Mouse (Mus musculus): ENCODE measurements around the gene Serpina1f.
"Not testable (repeated sequence)": the region's sequence is repeated elsewhere in the genome, so short reads cannot be mapped to it uniquely, and the experiment has no call there.

Serpina1f gene

DNA sequence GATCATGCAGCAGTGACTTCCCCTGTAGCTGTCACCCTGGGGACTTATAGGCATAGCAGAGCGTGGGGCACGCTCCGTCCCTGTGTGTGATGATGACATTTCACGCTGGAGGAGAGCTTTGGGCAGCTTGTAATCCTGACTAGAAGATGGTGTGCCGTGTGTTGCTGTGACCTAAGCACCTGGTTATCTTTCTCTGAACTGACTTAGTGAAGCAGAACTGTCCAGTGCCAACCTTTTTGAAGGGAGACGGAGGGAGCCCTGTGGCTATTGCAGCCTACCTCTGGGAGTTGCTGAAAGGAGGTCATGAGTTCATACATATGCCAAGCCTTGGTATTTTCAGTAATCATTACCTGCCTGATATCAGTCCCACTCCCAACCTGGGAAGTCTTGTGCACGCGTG lies at the start of gene Serpina1f:
TSS of gene Serpina1f (minus strand) at position 101 of the 400 bp plus-strand sequence.
- DNase-seq, result no peak

DNA sequence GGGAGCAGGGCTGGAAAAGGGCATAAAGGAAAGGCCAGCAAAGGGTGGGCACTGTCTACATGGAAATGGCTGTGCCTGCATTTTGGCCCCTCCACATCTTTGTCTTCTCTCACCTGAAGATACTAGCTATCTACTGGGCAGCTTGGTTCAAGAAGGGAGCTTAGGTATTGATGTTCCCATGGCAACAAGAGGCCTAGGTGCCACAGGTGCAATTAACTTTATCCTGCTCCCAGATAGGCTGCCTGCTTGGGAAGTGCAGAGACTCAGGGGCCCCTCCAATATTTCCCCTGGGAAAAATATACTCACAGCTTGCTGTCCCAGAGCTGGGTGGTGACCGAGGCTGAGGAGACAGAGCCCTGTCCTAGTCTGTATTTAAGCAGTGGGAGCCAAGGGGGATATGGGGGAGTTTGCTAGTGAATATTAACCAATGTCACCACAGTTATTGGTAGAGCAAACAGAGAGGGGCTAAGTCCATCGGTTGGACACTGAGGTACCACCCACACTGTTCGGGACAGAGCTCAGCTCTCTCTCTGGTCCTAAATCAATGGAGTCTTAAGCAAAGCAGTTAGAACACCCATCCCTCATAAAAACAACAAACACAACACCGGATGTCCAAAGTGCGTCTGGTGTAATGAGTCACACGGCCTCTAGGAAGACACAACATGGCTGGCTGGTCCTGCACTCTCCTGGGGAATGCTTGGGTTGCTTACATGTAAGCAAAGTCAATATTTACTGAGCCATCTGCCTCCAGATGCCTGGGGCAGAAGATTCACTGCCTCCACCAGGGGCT lies 42.7 kb upstream of the Serpina1f start:
- DNase-seq, result not testable (repeated sequence)

DNA sequence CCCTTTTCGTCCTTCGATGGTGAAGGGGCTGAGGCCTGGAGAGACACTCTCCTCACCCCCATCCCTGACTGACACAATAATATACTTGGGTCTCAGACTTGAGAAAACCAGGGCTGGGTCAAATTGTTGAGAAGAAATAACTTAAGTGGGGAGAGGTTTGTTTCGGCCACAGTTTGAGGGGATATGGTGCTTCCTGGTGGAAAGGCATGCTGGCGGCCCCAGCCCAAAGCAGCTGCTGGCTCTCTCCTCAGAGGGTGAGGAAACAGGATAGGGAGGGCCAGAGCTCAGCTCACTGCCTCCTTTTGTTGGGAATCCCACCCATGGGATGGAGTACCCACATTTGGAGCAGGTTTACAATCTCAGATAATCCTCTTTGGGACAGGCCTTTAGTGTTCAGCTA lies 40.2 kb upstream of the Serpina1f start:
- DNase-seq, result not testable (repeated sequence)

DNA sequence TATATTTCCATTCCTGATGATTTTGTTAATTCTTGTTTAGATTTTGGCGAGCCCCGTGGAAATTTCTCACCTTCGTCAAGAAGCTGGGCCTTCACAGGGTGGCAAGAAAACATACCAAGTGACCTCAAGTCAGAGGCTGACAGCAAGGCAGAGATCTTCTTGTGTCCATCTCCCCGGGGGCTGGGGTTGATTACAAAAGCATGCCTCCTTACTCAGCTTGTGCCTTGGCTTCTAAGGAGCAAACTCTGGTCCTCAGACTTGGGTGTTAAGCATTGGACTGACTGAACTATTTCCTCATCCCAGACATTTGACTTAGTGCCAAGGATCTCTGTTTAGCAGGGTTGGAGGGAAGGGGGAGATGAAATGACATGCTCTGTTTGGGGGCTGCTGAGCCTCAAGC lies 39.8 kb upstream of the Serpina1f start:
- DNase-seq, result not testable (repeated sequence)

DNA sequence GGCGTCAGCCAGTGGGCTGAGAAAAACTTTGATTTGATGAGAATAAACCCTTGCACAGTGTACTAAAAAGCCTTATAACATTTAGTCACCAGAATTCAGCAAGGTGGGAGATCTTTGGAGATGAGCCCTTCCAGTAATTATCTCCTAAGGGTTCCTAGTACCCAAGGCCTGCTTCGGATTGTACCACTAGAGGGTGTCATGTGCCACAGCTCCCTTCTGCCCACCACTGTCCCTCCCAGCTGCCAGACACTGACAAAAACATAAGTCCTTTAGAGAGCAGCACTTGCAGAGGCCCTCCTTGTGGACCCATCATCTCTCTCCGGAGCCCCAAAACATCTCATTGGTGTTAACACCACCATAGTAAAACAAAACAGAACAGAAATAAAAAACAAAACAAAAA lies 16.2 kb upstream of the Serpina1f start:
- DNase-seq, result peak; percentile 11 to 19

DNA sequence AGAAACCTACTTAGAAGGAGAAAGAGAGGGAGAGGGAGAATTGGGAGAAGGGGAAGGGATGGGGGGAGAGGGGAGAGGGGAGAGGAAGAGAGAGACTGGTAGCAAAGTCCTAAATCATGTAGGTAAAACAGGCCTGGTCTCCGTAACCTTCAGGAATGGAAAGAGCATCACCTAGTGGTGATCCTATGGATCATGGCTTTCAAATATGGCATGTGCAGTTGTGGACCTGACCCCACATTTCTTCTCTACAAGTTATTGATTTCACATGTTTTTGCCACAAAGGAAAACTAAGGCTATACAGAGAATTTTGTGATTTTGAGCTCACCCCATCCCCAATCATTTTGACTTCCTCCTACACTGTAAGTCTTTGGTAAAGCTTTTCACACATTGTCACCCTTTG lies 15.1 kb upstream of the Serpina1f start:
- DNase-seq, result peak in 1 of 2 experiments; percentile 11

DNA sequence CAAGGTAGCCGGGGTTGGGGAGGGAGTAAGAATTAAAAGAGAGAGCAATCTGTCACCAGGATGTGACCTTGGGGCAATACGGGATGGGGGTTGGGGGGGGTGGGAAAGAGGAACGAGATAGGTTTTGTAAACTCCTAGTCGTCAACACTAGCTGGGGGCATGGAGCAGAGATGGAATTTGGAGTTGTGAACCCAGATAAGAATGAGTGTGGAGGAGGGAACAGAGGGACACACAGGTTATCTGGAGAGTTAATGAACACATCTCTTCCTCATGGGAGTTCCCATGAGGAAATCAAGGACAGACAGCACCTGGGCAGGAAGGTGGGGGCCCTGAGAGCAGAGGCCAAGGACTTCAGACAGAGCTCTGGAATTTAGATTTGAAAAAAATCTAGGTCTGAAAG lies 10.8 kb upstream of the Serpina1f start:
- no peak for DNase-seq

DNA sequence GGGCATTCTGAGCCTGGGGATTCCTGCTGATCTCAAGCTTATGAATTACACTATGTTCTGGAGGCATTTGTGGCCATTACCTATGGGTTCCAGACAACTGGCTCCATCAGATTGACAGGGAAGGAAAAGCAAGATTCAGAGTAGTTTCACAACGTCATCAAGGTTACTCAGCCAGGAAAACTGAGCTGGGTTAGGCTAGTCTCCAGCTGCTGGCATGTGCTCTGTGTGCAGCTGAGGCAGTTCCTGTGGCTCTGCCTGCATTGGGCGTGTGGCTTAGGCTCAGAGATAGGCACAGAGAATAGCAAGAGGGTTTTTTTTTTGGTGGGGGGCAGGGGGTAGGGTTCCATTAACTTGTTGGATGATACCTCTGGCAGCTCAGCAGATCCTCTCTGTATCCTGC lies 10.2 kb upstream of the Serpina1f start:
- DNase-seq, result peak in 1 of 2 experiments; percentile 7

DNA sequence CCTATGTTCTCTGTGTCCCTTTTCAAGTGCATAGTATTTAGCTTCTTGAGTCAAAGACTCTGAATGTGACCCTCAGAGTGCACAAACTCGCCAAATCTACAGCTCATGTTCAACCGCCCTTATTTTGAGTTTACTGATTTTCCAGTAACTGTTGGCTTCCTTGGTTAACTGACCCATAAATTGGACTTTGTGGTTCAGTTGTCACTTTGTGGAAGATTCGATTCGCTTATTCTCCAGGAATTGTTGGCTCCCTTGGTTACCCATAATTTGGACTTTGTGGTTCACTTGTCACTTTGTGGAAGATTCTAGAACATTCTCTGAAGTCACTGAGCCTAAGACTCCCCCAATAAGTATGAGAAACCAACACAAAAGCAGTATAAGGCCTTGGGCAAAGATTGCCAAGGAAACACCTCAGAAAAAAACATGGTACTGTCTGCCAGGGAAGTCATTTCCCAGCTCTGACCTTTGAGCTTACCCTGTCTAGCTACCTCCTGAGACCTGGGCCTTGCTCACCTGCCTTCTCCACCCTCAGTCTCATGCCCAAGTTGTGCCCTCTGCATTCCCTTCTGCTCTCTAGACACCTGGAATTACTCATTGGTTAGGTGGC lies 4.9 kb upstream of the Serpina1f start:
- no peak for DNase-seq

DNA sequence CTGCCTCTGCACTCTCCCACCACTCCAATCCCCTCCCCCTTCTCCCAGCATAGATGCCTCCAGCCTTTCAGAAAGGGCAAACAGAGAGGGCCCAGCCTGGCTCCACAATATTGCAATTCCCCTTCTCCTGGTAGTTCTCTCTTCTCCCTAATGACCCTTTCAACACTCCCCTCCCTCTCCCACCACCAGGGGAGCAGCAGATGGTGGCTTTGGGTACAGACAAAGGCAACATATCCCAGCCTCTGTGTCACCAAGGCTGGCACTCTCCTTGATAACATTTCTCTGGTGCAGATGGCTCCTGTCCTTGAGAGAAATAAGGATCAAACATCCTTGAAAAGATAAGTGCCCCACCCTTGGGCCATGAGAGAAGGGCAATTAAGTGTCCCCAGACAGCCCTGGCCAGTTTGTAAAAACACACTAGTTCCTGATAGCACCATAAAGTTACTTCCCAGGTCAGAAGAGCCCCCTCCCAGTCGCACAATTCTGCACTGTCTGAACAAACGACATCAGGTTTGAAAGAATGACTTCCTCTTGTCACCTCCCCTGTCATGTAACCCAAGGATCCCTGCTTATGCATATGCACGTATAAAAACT lies 7.0 kb downstream of the Serpina1f start:
- peak; percentile 19 to 31 for DNase-seq

DNA sequence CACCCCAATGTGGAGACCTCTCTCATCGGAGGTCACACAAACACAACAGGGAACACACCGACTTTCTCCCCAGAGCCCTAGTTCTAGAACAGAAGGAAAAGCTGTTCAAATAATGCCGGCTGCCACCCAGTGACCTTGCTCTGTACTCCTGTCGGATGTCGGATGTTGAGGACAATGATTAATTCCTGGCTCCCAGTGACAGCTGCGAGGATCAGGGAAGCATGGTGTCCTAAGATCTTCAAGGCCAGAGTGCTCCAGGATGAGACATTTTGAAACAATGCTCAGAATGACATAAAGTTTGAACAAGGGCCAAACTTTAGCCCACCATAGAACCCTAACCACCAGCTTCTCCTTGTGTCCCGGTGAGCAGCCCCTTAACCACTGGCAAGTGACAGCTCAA lies 8.3 kb downstream of the Serpina1f start:
- DNase-seq, result no peak

DNA sequence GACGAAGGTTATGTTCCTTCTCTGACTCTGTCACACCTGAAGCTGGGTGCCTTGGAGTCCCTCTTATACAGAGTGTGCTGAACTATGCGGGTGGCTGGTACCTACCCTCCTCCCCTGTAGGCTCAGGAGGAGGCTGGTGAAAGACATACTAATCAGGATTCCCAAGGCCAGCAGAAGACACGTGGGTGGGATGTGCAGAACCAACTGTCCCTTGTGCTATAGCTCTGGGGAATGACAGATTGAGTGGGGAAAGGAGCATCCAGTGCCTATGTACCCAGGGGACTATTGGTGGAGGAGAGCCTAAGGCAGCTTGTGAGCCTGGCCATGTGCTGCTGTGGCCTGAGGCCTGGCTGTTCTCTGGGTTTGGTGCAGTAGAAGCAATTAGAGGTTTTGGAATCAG lies 9.3 kb downstream of the Serpina1f start:
- DNase-seq, result no peak

DNA sequence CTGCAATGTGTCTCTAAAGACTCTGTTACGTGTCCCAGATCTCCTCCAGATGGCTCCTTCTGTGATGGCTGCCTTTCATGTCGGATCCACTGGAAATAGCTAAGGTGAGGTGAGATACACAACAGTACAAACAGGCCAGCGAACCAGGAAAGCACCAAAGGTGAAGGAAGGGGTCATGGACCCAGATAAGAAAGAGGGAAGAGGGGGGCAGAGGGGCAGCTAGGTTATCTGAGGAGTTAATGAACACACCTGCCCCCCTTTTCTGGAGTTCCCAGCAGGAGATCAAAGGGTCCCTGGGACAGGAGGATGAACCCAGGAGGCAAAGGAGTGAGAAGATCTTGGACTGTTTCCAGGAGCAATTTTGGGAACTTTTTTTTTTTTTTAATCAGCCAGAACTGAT lies 9.9 kb downstream of the Serpina1f start:
- no peak for DNase-seq

DNA sequence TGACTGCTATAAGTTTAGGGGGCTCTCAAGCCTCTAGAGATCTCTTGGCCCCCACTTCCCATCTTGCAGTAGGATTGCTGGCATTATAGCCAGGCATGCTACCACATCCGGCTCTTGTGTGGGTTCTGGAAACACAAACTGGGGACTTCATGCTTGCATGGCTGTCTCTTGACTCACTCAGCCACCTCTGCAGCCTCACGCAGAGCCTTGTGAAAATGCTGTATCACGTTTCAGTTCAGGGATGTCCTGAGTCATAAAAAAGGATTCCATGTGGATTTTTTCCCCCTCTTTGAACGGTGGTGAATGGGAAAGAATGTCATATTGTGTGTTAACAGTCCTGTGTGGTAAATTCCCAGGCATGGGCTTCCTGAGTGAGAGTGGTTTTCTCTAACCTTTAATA lies 11.6 kb downstream of the Serpina1f start:
- no peak for DNase-seq

DNA sequence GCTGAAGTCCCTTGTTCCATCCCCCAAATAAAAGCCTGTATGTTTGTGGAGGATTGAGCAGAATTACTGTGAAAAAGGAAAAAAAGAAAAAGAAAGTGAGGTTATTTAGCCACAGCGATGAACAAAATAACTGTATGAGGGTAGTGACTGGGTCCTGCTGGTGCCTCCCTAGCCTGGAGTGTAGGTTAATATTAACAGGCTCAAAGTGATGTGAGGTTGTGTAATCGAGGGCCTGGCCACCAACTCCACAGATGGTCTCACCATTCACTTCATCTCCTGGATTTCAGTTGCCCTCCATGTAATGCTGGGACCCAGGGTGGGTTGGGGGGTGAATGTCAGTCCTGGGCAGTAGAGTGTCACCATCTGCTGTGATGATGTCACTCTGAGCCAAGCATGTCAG lies 13.6 kb downstream of the Serpina1f start:
- DNase-seq, result peak in 1 of 2 experiments; percentile 5

DNA sequence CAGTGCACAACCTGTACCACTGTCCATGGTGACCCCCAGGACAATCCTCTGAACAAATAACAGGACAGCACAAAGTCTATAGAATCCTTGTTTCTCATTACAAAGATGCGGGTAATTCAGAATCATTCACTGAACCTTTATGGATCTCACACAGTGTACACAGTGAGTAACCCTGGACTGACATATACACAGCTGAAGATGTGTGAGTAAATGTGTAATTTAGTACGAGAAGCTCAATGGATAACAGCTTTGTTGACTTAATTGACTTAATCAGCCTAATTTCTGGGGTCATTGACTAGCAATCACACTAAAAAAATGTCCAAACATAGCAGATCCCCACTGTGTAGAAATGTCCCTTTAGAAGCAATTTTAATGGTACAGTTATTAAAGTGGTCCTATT lies 14.2 kb downstream of the Serpina1f start:
- no peak for DNase-seq

DNA sequence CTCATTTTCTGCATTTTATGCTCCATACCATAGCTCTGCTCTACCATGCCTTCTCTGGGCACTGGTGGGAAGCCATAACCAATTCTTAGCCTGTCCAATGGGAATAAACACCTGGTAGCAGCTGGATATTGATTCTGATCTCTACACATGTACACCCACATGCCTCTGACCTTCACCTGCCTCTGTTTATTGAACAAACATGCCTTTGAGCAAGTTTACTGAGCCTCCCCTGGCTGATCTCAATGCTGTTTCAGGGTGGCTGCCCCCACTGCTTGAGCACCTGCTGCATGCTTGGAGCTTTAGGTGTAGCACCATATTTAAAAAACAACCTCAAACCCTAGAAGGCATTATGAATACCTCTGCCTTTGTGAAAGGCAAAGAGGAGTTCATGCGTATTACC lies 15.5 kb downstream of the Serpina1f start:
- DNase-seq, result not testable (repeated sequence)

DNA sequence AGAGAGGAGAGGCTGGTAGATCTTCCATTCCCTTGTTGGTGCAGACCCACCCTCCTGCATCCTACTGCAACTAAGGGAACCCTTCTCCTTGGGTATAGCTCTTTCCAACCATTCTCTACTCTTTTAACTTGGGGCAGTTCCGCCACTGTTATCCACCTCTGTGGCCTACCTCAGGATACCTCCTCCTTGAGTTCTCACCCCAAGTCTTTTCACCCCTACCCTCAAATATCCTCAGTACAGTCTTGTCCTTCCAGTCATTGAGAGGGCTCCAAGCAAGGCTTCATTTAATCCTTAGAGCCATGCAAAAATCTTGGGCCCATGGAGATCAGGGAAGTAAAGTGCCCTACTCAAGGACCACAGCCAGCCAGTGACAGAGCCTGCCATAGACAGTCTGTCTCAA lies 19.3 kb downstream of the Serpina1f start, which contains the start of gene Serpina16:
TSS of gene Serpina16 (minus strand) at position 101 of the 400 bp plus-strand sequence.
- DNase-seq, result no peak

DNA sequence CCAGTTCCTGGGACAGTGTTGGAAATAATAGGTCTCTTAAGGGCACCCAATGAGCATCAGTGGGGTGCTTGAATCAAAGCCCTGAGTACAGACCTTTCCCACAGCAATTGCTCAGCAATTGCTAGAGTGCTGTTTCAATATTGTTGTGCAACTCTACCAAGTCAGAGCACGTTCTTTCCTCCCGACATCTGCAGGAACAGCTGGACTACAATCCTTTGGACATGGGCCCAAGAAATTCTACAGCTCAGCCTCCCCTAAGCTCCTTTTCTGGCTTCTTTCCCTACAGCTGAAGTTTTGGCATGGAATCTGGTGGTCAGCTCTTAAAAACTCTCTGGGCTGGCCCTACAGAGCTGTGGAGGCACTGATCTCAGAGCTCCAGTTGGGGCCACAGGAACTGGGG lies 22.1 kb downstream of the Serpina1f start:
- DNase-seq, result peak in 1 of 2 experiments; percentile 14

DNA sequence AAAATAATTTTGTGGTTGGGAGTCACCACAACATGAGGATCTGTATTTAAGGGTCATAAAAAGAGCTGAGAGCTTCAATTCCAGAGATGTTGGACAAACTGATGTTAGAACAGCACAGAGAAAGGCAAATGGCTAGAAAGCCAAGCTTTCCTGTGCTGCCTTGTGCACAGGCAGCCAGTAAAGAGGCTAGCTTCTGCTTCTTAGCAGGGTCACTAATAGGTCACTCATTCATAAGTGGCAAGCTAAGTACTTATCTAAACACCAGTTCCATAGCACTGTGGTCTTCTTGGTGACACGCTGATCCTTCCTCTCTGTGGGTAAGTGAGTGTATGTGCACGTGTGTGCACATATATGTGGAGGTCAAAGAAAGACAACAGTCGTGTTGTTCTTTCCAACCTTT lies 23.8 kb downstream of the Serpina1f start:
- no peak for DNase-seq

DNA sequence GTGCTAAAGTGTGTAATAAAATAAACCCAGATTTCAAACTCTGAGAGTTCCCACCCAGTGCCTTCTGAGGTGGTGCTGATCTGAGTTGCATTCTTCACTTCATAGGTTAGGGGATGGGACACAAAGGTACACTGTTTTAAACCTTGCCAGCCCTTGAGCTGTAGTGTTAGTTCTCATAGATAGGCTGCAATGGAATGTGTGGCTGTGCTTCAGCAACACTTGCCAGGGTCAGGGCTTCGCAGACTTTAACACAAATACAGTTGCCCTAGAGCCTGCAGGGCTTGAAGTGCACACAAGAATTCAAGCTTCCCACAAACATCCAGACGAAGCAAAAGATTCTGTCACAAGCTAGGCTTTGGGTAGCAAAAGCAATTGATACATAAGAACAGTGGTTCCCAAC lies 24.4 kb downstream of the Serpina1f start:
- DNase-seq, result no peak

DNA sequence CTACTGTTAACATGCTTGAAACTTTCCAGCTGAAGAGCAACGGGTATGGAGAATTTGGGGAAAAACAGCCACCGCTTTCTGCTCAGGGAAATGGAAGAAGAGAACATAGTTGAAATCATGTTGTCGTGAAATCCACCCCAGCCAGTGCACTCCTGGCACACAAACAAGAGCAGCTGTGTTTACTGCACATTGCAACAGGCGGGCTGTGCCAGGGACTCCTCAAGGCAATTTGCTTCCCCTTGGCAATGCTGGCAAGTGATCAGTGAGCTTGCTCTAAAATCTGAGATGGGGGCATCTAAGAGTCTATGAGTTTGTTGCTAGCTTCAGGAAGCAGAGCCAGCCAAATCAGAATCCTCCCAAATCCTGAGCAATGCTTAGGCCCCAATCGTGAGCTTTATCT lies 25.0 kb downstream of the Serpina1f start:
- peak; percentile 60 to 71 for DNase-seq

DNA sequence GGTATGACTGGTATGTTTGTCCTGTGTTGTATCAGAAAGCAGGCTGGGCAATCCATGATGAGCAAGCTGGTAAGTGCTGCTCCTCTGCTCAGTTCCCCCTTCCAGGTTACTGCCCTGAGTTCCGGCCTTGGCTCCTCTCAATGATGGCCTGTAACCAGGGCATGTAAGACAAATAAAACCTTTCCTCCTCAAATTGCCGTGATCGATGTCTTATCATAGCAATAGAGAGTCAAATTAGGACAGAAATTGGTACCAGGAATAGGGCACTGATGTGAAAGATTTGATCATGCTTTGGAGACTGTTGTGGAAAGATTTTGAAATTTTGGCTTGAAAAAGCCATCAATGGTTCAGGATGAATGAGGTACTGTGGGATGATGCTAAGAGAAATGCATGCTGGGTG lies 30.0 kb downstream of the Serpina1f start:
- DNase-seq, result no peak

DNA sequence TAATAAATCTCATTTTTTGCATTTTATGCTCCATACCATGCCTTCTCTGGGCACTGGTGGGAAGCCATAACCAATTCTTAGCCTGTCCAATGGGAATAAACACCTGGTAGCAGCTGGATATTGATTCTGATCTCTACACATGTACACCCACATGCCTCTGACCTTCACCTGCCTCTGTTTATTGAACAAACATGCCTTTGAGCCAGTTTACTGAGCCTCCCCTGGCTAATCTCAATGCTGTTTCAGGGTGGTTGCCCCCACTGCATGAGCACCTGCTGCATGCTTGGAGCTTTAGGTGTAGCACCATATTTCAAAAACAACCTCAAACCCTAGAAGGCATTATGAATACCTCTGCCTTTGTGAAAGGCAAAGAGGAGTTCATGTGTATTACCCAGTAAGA lies 33.3 kb downstream of the Serpina1f start:
- not testable (repeated sequence) for DNase-seq

Data from cerebellum, postnatal 10 days (tissue).